Mouse (Mus musculus): Measurements from ENCODE around the gene Unc13d.
"Not testable (repeated sequence)": the region's sequence is repeated elsewhere in the genome, so short reads cannot be mapped to it uniquely, and the experiment has no call there.

Unc13d gene

DNA sequence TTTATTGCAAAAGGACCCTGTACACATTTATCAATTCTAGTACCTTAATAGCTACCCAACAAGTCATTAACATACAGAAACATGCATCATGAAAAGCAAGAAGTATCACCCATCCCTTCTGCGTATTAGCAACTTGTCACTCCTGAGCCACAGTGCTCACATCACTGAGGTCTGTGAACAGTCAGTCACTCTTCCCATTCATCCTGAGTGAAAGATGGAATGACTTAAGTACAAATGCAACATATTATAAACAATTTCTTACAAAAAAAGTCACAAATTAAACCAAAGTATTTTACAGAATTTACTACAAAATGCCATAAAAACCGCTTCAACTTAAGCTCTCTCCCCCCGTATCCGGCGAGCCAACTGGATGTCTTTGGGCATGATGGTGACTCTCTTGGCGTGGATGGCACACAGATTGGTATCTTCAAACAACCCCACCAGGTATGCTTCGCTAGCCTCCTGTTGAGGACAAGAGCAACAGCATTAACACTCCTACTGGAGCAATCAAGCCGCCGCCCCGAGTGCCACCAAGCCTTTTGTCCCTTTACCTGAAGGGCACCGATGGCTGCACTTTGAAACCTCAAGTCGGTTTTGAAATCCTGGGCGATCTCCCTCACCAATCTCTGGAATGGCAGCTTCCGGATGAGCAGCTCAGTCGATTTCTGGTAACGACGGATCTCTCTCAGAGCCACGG, 54.5 kb downstream of the Unc13d start:
- not testable (repeated sequence) for DNase-seq (ENCODE audit: low read depth, low spot score)

GRCm38 (mm10) chr11:116022256-116022780, 55.4 kb downstream of the Unc13d start:
- DNase-seq (ENCODE audit: low read depth, low spot score): no peak

- no peak for DNase-seq (ENCODE audit: low read depth, low spot score)
These were observed 56.2 kb downstream of the Unc13d start for GRCm38 (mm10) chr11:116021328-116022220.

DNA sequence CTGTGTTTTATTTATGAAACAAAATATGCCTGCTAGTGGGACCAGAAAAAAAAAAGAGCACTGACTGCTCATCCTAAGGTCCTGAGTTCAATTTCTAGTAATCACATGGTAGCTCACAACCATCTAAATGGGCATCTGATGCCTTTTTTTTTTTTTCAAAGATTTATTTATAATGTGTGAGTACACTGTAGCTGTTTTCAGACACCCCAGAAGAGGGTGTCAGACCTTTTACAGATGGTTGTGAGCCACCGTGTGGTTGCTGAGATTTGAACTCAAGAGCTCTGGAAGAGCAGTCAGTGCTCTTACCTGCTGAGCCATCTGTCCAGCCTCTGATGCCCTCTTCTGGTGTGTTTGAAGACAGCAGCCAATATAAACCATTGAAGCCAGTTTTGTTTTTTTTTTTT, 57.2 kb downstream of the Unc13d start:
- no peak for DNase-seq (ENCODE audit: low read depth, low spot score)

GRCm38 (mm10) chr11:116019976-116020411, 57.8 kb downstream of the Unc13d start:
- no peak for DNase-seq (ENCODE audit: low read depth, low spot score)

- no peak for DNase-seq (ENCODE audit: low read depth, low spot score)
These were observed 58.4 kb downstream of the Unc13d start for GRCm38 (mm10) chr11:116019360-116019791.

DNA sequence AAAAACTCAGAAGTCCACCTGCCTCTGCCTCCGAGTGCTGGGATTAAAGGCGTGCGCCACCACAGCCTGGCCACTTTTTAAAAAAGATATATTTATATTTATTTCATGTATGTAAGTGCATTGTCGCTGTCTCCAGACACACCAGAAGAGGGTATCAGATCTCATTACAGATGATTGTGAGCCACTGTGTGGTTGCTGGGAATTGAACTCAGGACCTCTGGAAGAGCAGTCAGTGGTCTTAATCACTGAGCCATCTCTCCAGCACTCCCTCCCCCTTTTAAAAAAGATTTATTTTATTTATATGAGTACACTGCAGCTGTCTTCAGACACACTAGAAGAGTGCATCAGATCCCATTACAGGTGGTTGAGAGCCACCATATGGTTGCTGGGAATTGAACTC, 58.9 kb downstream of the Unc13d start:
- not testable (repeated sequence) for DNase-seq (ENCODE audit: low read depth, low spot score)

- DNase-seq (ENCODE audit: low read depth, low spot score): no peak
These were observed 59.7 kb downstream of the Unc13d start for GRCm38 (mm10) chr11:116018106-116018505.

DNA sequence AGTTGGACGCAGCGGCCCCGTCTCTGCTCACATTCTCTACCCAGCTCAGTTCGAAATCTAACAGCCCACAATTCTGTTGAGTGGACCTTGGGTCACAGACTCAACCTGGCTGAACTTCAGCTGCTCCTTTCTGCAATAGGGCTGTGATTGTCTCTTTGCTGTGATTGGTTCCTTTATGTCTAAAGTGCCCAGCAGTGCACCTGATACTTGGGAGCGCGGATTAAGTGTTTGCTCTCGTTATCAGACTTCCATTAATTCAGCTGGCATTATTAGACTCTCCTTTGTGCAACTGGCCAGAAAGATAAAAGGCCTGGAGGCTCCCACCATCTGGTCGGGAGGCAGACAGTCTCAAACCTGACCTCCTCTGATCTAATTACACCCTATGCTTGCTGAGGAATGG, 62.9 kb downstream of the Unc13d start:
- no peak for DNase-seq (ENCODE audit: low read depth, low spot score)

GRCm38 (mm10) chr11:116012262-116012947, 65.4 kb downstream of the Unc13d start, which contains the start of gene Galk1:
TSS of gene Galk1 (minus strand) at chr11:116012719.
- DNase-seq (ENCODE audit: low read depth, low spot score): peak; percentile 90

All from embryo, embryonic 11.5 days (tissue).